Mouse (Mus musculus): Measurements from ENCODE around the gene Tmem102.

DNA sequence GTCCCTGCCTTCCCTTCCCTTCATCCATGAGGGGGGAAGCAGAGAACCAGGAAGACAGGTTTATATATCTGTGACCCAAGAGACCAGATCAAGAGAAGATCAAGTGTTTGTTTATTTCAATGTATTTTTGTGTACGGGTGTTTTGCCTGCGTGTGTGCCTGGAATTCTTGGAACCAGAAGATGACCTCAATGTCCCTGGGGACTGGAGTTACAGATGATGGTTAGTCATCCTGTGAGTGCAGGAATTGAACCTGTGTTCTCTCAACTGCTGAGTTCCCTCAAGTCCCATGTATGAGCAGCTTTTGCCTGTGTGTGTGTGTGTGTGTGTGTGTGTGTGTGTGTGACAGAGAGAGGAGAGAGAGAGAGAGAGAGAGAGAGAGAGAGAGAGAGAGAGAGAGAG lies 2.2 kb upstream of the Tmem102 start:
- TF ChIP-seq EP300 (IDR thresholded peaks at IDR 0.05; ENCODE audit: low read depth): no peak
- no peak for TF ChIP-seq CTCF (IDR thresholded peaks at IDR 0.05; ENCODE audit: low read depth)
